Mouse (Mus musculus): ENCODE measurements at regions not wholly inside any gene's neighbourhood (a gene's known extent, or its start where the extent isn't known, plus 50 kb on each side); places are given as distances from the start of the nearest gene placed in this dataset.

DNA sequence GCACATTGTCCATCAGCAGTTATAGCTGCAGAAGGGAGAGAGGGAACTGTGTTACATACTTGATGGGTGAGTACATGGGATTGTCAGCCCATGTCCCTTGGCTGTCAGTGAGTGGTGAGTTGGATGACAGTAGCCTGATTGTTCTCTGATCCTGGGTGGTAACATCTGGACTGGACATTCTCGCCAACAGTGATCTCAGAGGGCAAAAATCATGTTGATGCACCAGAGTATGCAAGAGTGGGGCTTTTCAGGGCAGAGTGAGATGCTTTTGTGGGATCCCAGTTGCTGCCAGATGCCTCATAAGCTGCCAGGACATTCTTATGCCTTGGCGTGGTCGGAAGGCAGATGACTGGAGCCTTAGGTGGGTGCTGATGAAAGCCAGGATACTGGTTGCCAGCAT is 528.9 kb upstream of the Fam160b2 start:
- H3K4me1 ChIP-seq (ENCODE audit: control insufficient read depth, insufficient read depth, low read length) = 0 out of 2 replicates have a peak, but pooled peaks cover 4% of the 10 kb centered on the region
- TF ChIP-seq CTCF (IDR thresholded peaks at IDR 0.05; ENCODE audit: borderline replicate concordance, insufficient read depth, low read length) (no peak), POLR2A (IDR thresholded peaks at IDR 0.05; ENCODE audit: low read depth, low read length) (no peak)

DNA sequence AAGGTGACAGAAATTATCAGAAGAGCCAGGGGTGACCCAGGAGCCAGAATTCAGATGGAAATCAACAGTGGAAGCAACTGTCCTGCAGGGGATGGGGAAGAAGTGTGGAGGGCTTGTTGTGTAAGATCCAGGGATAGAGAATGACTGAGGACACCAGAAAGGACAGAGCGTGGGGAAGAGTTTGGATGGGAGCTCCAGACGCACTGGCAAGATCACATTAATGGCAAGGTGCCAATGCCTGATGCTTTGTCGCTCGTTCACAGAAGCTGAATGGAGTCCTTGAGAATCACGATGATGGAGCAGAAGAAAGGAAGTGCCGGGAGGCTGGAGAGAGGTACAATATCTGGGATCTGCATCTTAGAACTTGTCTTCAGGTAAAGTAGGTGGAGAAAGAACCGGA is 519.0 kb upstream of the Fam160b2 start:
- Histone ChIP-seq H3K4me3 (ENCODE audit: insufficient read depth, low read length) (no peak overlapping the region), H3K27ac (ENCODE audit: insufficient read depth, low read length) (no peak overlapping the region), H3K4me1 (ENCODE audit: control insufficient read depth, insufficient read depth, low read length) (no peaks in the 10 kb centered on the region)
- TF ChIP-seq POLR2A (IDR thresholded peaks at IDR 0.05; ENCODE audit: low read depth, low read length) = no peak
- no peak for TF ChIP-seq CTCF (IDR thresholded peaks at IDR 0.05; ENCODE audit: borderline replicate concordance, insufficient read depth, low read length)

More for the DNA sequence above, 528.9 kb upstream of the Fam160b2 start:
- Histone ChIP-seq H3K4me3 (ENCODE audit: insufficient read depth, low read length) (no peak overlapping the region), H3K27ac (ENCODE audit: insufficient read depth, low read length) (no peak overlapping the region)

DNA sequence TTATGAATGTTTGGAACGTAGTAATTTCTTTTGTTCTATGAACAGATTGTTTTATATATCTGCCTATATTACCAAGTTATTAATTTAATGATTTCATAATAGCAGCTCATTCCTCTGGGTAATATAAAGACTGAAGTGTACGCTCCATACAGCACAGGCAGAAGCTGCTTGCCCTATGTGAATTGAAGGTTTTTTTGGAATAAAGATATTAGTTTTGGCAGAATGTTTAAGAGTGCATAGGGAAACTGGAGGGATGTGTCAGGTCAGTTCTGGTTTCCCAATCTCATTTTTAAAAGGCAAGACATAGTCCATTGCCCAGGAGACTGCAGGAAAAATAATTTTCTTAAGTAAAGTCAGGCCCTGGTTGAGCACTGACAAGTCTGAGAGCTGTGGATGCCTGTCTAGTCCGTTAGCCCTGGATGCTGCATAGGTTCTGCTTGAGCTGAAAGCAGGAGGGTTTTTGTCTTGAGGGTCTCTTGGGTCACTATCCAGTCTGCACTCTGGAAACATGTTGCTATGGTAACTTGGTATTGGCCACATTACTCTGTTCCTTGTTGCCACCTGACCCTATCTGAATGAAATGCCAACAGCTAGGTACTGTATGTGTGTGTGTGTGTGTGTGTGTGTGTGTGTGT is 516.3 kb upstream of the Fam160b2 start:
- TF ChIP-seq POLR2A (IDR thresholded peaks at IDR 0.05; ENCODE audit: low read depth, low read length) (no peak), CTCF (IDR thresholded peaks at IDR 0.05; ENCODE audit: borderline replicate concordance, insufficient read depth, low read length) (no peak)
- Histone ChIP-seq H3K4me1 (ENCODE audit: control insufficient read depth, insufficient read depth, low read length) (no peaks in the 10 kb centered on the region), H3K27ac (ENCODE audit: insufficient read depth, low read length) (no peak overlapping the region), H3K4me3 (ENCODE audit: insufficient read depth, low read length) (no peak overlapping the region)

DNA sequence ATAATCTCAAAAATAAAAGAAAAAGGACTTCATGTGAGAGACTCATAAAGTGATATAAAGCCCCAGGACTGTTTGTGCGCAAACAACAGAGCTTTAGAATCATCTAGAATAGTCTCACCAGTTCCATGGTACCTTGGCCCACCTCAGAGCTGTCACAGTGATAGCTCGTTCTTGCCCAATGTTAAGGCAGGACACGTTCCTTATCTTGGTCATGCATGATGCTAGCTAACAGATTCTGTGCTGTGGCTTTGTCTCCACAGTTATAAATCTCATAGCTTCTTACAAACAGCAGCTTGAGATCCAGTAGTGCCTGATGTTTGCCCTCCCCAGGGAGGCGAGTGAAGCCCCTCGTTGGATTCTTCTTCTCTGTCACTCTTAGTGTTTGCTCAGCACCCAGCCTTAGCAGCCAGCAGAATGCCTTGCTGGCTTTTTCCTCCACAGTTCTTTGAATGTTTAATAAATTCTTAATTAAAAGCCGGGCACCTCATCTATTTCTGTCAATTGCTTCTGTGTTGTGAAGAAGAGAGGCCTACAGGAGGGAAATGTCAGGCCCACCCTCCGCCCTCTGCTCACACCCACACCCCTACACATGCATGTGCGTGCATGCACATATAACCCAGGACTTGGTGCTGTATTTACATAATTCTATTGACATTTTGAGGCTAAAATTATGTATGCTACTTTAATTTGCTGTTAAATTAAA is 515.6 kb upstream of the Fam160b2 start:
- H3K4me1 ChIP-seq (ENCODE audit: control insufficient read depth, insufficient read depth, low read length) = no peaks in the 10 kb centered on the region
- H3K4me3 ChIP-seq (ENCODE audit: insufficient read depth, low read length) = no peak overlapping the region
- no peak for TF ChIP-seq POLR2A (IDR thresholded peaks at IDR 0.05; ENCODE audit: low read depth, low read length)
- TF ChIP-seq CTCF (IDR thresholded peaks at IDR 0.05; ENCODE audit: borderline replicate concordance, insufficient read depth, low read length) = no peak
- H3K27ac ChIP-seq (ENCODE audit: insufficient read depth, low read length) = no peak overlapping the region

DNA sequence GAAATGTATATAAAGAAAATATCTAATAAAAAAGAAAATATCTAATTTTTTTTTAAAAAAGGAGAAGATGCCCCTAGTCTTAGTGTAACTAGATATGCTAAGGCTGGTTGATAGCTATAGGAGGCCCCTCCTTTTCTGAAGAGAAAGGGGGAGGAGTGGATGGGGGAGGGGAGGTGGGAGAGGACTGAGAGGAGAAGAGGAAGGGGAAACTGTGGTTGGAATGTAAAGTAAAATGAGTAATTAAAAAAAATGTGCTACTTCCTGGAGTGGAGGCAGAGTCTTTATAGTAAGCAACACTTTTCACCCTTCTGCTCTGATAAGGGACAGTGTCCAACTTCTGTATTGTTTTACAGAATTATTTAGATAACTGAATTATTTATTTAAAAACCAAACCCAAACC is 513.6 kb upstream of the Fam160b2 start:
- no peak overlapping the region for H3K27ac ChIP-seq (ENCODE audit: insufficient read depth, low read length)
- no peak for TF ChIP-seq POLR2A (IDR thresholded peaks at IDR 0.05; ENCODE audit: low read depth, low read length)
- TF ChIP-seq CTCF (IDR thresholded peaks at IDR 0.05; ENCODE audit: borderline replicate concordance, insufficient read depth, low read length) = no peak
- H3K4me1 ChIP-seq (ENCODE audit: control insufficient read depth, insufficient read depth, low read length) = no peaks in the 10 kb centered on the region
- no peak overlapping the region for H3K4me3 ChIP-seq (ENCODE audit: insufficient read depth, low read length)

DNA sequence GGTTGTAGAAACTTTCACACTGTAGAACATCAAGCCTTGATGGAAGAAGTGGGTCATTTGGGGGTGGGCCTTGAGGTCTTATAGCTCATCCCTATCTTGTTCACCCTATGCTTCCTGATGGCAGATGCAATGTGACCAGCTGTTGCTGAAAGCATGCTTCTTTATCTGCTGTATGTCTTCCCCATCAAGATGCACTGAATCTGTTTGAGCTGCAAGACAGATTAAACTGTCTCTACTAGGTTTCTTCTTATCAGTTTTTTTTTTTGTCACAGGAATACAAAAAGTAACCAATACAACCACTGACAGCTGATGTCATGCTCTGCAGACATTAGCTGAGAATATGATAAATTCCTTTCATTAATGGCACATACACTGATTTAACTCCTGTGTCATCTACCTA is 505.0 kb upstream of the Fam160b2 start:
- TF ChIP-seq CTCF (IDR thresholded peaks at IDR 0.05; ENCODE audit: borderline replicate concordance, insufficient read depth, low read length) (no peak), POLR2A (IDR thresholded peaks at IDR 0.05; ENCODE audit: low read depth, low read length) (no peak)
- Histone ChIP-seq H3K4me1 (ENCODE audit: control insufficient read depth, insufficient read depth, low read length) (peaks cover 3% of the 10 kb centered on the region; the same call in 1 of the 2 replicates), H3K27ac (ENCODE audit: insufficient read depth, low read length) (no peak overlapping the region), H3K4me3 (ENCODE audit: insufficient read depth, low read length) (no peak overlapping the region)

DNA sequence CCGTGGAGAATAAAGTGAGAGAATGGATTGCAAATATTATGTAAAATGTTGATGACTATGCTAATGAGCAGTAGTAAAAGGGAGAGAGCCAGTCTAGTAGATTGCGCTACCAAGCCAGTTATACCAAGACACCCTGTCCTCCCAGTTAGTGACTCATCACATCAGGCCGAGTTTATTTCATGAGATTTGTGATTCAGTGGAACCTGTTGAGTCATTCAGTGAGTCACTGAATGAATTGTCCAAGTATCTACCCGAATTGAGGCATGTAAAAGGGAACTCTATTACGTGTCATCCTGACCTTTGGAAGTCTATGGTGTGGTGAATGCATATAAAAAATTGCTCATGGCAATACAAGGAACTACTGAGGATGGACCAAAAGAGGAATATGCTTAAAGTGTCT is 504.3 kb upstream of the Fam160b2 start:
- Histone ChIP-seq H3K4me1 (ENCODE audit: control insufficient read depth, insufficient read depth, low read length) (peaks cover 3% of the 10 kb centered on the region; the same call in 1 of the 2 replicates), H3K27ac (ENCODE audit: insufficient read depth, low read length) (no peak overlapping the region), H3K4me3 (ENCODE audit: insufficient read depth, low read length) (no peak overlapping the region)
- no peak for TF ChIP-seq POLR2A (IDR thresholded peaks at IDR 0.05; ENCODE audit: low read depth, low read length)
- no peak for TF ChIP-seq CTCF (IDR thresholded peaks at IDR 0.05; ENCODE audit: borderline replicate concordance, insufficient read depth, low read length)

DNA sequence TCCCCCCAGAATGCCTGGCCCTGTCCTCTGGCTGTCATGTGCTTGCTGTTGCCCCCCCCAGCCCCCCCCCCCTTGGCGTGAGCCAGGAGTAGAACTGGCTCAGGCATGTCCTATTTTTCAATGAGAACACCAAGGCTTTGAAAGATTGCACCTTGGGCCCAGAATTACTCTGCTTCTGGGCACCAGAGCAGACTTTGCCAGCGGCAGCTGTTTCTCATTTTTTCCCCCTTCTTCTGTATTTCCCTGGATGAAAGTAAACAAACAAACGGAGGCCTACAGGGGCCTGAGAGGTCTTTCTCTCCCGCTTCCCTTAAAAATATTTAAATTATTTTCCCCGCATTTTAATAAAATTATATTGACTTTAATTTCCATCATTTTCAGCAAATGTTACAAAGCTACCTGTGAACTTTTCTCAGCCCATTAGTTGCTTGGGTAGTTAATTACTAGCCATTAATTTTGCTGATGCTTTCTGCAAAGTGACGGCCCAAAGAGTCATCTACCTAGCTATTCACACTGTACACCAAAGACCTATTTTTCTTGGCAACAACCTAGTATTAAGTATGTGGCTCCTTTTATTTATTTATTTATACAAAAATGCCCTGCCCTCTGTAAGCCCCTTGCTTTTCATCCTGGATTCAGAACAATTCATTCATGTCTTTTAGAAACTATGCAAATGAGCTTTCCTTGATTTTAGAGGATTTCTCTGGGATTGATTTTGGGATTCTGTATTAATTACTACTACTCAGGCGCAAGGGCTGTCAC is 496.2 kb upstream of the Fam160b2 start:
- Histone ChIP-seq H3K4me3 (ENCODE audit: insufficient read depth, low read length) (no peak overlapping the region), H3K27ac (ENCODE audit: insufficient read depth, low read length) (no peak overlapping the region)

DNA sequence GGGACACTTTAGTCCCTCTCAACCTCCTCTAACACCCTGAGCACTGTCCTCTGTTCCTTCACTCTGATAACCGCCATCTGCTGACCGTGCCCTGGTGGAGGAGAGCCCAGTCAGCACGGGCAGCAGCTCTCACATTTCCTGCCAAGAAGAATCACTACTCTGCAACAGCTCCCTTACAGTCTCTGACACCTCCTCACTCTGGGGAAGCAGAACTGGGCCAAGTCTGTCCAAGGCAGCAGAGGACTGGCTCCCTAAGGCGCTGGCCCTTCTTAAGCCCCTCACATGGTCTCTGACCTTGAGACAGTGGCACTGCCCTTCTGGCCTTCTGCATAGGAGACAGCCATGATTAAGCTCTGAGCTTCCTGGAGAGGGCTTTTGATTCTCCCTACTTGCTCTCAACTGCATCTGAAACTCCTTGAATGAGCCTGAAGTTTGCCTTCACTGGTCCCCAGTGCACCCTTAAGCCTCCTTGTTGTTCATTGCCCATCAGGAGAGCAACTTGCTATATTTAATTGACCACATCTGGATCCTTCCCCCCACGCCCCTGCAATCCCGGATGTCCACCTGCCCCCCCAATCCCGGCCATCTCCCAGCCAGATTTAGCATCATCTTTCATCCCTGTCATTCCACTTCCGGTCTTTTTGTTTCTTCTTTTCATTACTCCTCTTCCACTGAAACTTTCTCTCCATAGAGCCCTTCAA is 493.1 kb upstream of the Fam160b2 start:
- no peaks in the 10 kb centered on the region for H3K4me1 ChIP-seq (ENCODE audit: control insufficient read depth, insufficient read depth, low read length)
- TF ChIP-seq POLR2A (IDR thresholded peaks at IDR 0.05; ENCODE audit: low read depth, low read length) = no peak
- H3K27ac ChIP-seq (ENCODE audit: insufficient read depth, low read length) = no peak overlapping the region
- H3K4me3 ChIP-seq (ENCODE audit: insufficient read depth, low read length) = no peak overlapping the region

More for the DNA sequence above, 496.2 kb upstream of the Fam160b2 start:
- no peak for TF ChIP-seq POLR2A (IDR thresholded peaks at IDR 0.05; ENCODE audit: low read depth, low read length)
- TF ChIP-seq CTCF (IDR thresholded peaks at IDR 0.05; ENCODE audit: borderline replicate concordance, insufficient read depth, low read length) = no peak
- H3K4me1 ChIP-seq (ENCODE audit: control insufficient read depth, insufficient read depth, low read length) = no peaks in the 10 kb centered on the region
